Mouse (Mus musculus): ENCODE results near the gene Tmem120b.

- TF ChIP-seq CTCF (IDR thresholded peaks at IDR 0.05; ENCODE audit: control insufficient read depth, insufficient read depth, insufficient read length) (no peak), CEBPB (IDR thresholded peaks at IDR 0.05; ENCODE audit: low read depth) (no peak), MYOD1 (IDR thresholded peaks at IDR 0.05; ENCODE audit: control insufficient read depth, insufficient read length, low read depth) (no peak), USF1 (IDR thresholded peaks at IDR 0.05; ENCODE audit: low read depth) (no peak), MAX (IDR thresholded peaks at IDR 0.05) (no peak), MYOG (IDR thresholded peaks at IDR 0.05; ENCODE audit: control insufficient read depth, extremely low read depth, insufficient read length) (no peak)
Measured at GRCm38 (mm10) chr5:123160341-123160740, 92.1 kb downstream of the Tmem120b start.
